Mouse (Mus musculus) E14TG2a.4 (cell line): ENCODE results near the gene Myl7.

Experiments used
- H3K27me3 ChIP-seq: 2 replicates; pipeline ENCODE4 v1.6.1; 2014; ENCODE audit warnings: low read length, control low read depth; ENCODE audit not compliant: insufficient read depth
- H3K36me3 ChIP-seq: 2 replicates; pipeline ENCODE4 v1.6.1; 2014; ENCODE audit warnings: low read length, control low read depth; ENCODE audit not compliant: insufficient read depth
- H3K4me1 ChIP-seq: replicated peaks from 2 replicates; pipeline ENCODE4 v1.6.1; 2014; ENCODE audit warnings: low read depth, low read length, control low read depth
- H3K4me3 ChIP-seq: replicated peaks from 2 replicates; pipeline ENCODE4 v1.5.1; 2014; ENCODE audit warnings: mild to moderate bottlenecking, low read length
- H3K9me3 ChIP-seq: 2 replicates; pipeline ENCODE4 v1.6.1; 2014; ENCODE audit warnings: low read length, control low read depth
- CTCF ChIP-seq: conservative IDR thresholded peaks from 2 replicates; pipeline ENCODE4 v1.5.1; 2014; ENCODE audit warnings: low read length
- NANOG ChIP-seq: IDR thresholded peaks from 2 replicates; pipeline ENCODE4 v1.6.1; 2014; ENCODE audit warnings: borderline replicate concordance, low read length, mixed read lengths
- POU5F1 ChIP-seq: IDR thresholded peaks from 2 replicates; pipeline ENCODE4 v1.6.1; 2014; ENCODE audit warnings: low read length, borderline replicate concordance

Gene Myl7

DNA sequence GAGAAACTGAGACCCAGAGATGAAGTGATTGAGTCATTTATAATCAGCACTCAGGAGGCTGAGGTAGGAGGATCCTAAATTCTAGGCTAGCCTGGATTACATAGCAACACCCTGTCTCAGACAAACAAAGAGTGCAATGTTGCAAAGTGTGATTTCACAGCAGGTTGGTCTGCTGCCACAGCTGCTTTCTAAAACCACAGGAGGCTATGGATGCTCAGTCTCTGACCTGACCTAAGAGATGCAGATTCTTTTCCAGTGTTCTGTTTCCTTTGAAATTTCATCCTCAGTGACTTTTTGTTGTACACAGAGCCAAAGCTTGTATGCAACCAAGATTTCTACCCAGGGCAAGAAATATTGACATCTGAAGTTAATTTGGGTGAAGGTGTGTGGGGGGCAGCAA lies 43.1 kb downstream of the Myl7 start:
- no peaks in the 10 kb centered on the region for H3K36me3 ChIP-seq
- TF ChIP-seq CTCF (no peak), POU5F1 (no peak), NANOG (peak; percentile 52; the same call in 1 of the 2 replicates)
- H3K4me3 ChIP-seq = 0 out of 2 replicates have a peak overlapping the region, but pooled peaks have one; percentile 23
- H3K27me3 ChIP-seq = peaks cover 14% of the 10 kb centered on the region
- H3K4me1 ChIP-seq = peaks cover 43% of the 10 kb centered on the region
- no peaks in the 10 kb centered on the region for H3K9me3 ChIP-seq

DNA sequence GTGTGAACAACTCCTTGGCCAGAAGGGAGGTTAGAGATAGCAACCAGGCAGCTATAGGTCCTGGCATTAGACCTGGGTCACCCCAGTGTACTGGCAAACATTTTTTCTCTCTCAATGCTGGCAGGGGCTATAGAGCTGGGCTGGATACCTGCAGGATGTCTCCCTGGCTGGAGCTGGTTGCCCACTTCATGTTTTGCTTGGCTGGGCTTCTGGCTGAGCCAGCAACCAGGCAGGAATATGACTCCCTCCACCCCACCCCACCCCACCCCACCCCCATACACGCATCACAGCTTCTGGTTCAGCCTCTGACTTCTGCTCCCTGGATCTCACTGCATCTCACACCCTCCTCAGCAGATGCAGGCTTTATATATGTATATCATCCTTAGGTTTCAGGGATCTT lies 46.3 kb downstream of the Myl7 start:
- H3K27me3 ChIP-seq = no peaks in the 10 kb centered on the region
- H3K4me1 ChIP-seq = peaks cover 61% of the 10 kb centered on the region
- peaks cover 2% of the 10 kb centered on the region for H3K9me3 ChIP-seq
- no peak overlapping the region for H3K4me3 ChIP-seq
- TF ChIP-seq CTCF (no peak), NANOG (no peak), POU5F1 (no peak)
- no peaks in the 10 kb centered on the region for H3K36me3 ChIP-seq

DNA sequence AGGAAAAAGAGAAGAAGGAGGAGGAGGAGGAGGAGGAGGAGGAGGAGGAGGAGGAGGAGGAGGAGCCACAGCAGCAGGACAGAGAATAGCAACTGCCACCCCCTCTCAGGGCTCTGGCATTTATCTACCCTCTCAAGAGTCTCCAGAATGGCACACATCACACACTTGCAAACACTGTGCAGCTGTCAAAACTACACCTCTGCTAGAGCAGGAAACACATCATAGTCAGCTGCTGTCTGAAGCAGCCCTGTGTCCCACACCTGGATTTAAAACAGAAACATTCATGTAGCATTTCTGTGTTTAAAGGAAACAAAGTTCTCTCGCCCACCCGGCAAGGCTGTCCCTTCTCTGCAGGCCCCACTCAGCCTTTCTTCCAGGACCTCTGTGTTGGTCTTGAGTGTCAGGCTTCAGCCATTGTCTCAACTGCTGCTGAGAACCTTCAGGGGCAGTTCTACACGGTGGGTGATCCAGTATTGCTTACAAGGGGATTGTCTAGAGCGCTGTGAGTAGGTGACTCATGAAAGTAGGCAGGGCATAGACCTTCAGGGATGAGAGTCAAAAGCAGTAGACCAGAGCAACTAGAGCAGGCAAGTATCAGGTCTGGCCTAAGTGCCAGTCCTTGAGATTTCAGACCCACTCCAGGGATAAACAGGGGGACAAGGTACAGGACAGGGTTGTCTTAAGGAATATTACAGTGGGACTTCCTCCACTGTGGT lies 47.4 kb downstream of the Myl7 start:
- TF ChIP-seq CTCF = no peak
- TF ChIP-seq POU5F1 = no peak
- no peak for TF ChIP-seq NANOG
- H3K27me3 ChIP-seq = no peaks in the 10 kb centered on the region

GRCm38 (mm10) chr11:5850452-5850851 lies 48.1 kb downstream of the Myl7 start:
- Histone ChIP-seq H3K4me3 (no peak overlapping the region), H3K9me3 (peaks cover 16% of the 10 kb centered on the region), H3K4me1 (peaks cover 46% of the 10 kb centered on the region), H3K27me3 (no peaks in the 10 kb centered on the region), H3K36me3 (no peaks in the 10 kb centered on the region)
- TF ChIP-seq CTCF (no peak), POU5F1 (no peak), NANOG (no peak)

More for the DNA sequence above, 47.4 kb downstream of the Myl7 start:
- Histone ChIP-seq H3K9me3 (peaks cover 13% of the 10 kb centered on the region), H3K36me3 (no peaks in the 10 kb centered on the region), H3K4me1 (peaks cover 53% of the 10 kb centered on the region), H3K4me3 (no peak overlapping the region)

- Histone ChIP-seq H3K4me3 (no peak overlapping the region), H3K9me3 (peaks cover 20% of the 10 kb centered on the region), H3K27me3 (no peaks in the 10 kb centered on the region), H3K36me3 (no peaks in the 10 kb centered on the region), H3K4me1 (peaks cover 34% of the 10 kb centered on the region)
- TF ChIP-seq NANOG (no peak), POU5F1 (no peak), CTCF (no peak)
Observed at GRCm38 (mm10) chr11:5849316-5849715, 49.3 kb downstream of the Myl7 start.

DNA sequence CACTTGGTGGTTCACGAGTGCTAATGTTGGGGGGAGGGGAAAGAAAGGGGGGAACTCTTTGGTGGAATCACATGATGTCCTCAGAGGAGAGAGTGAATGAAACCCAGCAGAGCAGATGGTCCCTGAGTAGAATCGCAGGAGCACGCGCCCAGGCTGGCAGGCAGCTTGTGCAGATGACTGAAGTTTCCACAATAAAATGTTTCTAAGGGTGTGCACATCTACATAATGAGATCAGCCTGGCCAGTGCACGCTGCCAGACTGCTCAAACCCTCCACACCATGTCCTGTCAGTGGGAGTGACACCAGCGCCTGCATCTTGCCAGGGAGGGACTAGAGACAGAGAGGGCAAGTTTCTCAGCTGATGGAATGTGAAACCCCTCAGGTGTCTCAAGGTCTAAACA lies 49.8 kb downstream of the Myl7 start:
- H3K4me3 ChIP-seq = no peak overlapping the region
- no peaks in the 10 kb centered on the region for H3K27me3 ChIP-seq
- H3K4me1 ChIP-seq = peaks cover 28% of the 10 kb centered on the region
- peaks cover 25% of the 10 kb centered on the region for H3K9me3 ChIP-seq
- TF ChIP-seq CTCF = no peak
- no peak for TF ChIP-seq NANOG
- TF ChIP-seq POU5F1 = no peak
- H3K36me3 ChIP-seq = no peaks in the 10 kb centered on the region

DNA sequence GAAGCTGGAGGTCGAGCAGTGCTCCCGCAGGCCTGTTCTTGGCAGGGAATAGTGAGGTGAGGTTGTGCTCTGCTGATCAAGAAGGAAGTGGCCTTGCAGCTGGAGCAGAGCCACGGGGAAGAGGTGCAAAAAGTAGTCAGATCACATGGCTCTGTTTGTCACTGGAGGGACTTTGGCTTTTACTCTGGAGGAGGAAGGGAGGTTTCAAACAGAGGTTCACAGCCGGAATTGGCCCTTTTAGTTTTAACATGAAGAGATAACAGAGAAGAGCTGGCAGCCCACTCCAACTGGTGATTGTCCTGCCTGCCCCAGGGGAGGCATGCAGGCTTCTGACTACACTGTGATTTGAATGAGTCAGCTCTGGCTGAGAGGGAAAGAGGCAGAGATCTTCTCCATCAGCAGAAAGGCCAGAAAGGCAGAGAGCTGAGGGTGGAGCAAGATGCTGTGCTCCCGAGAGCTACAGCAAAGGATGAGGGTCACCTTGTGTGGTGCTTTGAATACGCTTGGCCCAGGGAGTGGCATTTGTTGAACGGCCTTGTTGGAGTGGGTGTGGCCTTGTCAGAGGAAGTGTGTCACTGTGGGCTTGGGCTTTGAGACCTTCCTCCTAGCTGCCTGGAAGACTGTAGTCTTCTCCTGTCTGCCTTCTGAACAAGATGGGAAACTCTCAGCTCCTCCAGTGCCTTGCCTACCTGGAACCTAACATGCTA lies 51.8 kb downstream of the Myl7 start:
- Histone ChIP-seq H3K9me3 (peaks cover 44% of the 10 kb centered on the region), H3K4me1 (peaks cover 21% of the 10 kb centered on the region), H3K27me3 (no peaks in the 10 kb centered on the region), H3K4me3 (no peak overlapping the region), H3K36me3 (no peaks in the 10 kb centered on the region)
- TF ChIP-seq POU5F1 (no peak), CTCF (no peak), NANOG (no peak)
